Mouse (Mus musculus) limb, embryonic 10.5 days (tissue): Measurements from ENCODE around the gene Mtmr2. TPM values are rescaled to one million over a fixed set of nuclear protein-coding genes. Genes with fewer than 3 reads are reported as not detected.
A peak's percentile ranks its signal among the peaks of the same experiment; 100 is the strongest.

ENCODE experiments used
- DNase-seq: peaks from one replicate; pipeline ENCODE4 v3.0.0-alpha.2; 2017; ENCODE audit warnings: low spot score
- H3K27ac ChIP-seq: fragments of 300-500 bp; sonication (generic); 2 replicates; pipeline ENCODE4 v1.5.1; 2016; ENCODE audit warnings: mild to moderate bottlenecking
- H3K27me3 ChIP-seq: fragments of 300-500 bp; sonication (generic); 2 replicates; pipeline ENCODE4 v1.6.1; 2016; ENCODE audit warnings: low read depth, mild to moderate bottlenecking; ENCODE audit not compliant: poor library complexity, severe bottlenecking
- H3K36me3 ChIP-seq: fragments of 300-500 bp; sonication (generic); 2 replicates; pipeline ENCODE4 v1.6.1; 2016; ENCODE audit warnings: mild to moderate bottlenecking, moderate library complexity
- H3K4me1 ChIP-seq: fragments of 300-500 bp; sonication (generic); 2 replicates; pipeline ENCODE4 v1.6.1; 2016
- H3K4me3 ChIP-seq: fragments of 300-500 bp; sonication (generic); 2 replicates; pipeline ENCODE4 v1.5.1; 2016; ENCODE audit warnings: mild to moderate bottlenecking, moderate library complexity
- H3K9me3 ChIP-seq: fragments of 300-500 bp; sonication (generic); replicated peaks from 2 replicates; pipeline ENCODE4 v1.6.1; 2016; ENCODE audit warnings: mild to moderate bottlenecking
- whole genome bisulfite sequencing: fragments of 180-500 bp; shearing (Covaris S2); methylation state at CpG from one replicate; pipeline ENCODE4 v1.1.7; 2016; 5-methylcytosine and 5-hydroxymethylcytosine counted together
- polyA plus RNA-seq: library from polyadenylated mRNA; unstranded; fragments of >200 nt; fragmentation: Nextera tagmentation; extraction: Ambion mirVana; gene quantifications from 2 replicates; pipeline ENCODE4 v1.2.1, GENCODE M21; 2016

Gene Mtmr2
- polyA plus RNA-seq, 1 experiment from 2014 or later = 88.9 TPM

- no peak overlapping the region for H3K27ac ChIP-seq
- H3K4me1 ChIP-seq = peaks cover 9% of the 10 kb centered on the region
- no peaks in the 10 kb centered on the region for H3K27me3 ChIP-seq
- no peak overlapping the region for H3K4me3 ChIP-seq
- no peak for DNase-seq
- 90% methylated on average over 3 of the region's 3 CpGs for WGBS
- H3K9me3 ChIP-seq = no peaks in the 10 kb centered on the region
- H3K36me3 ChIP-seq = peaks cover 85% of the 10 kb centered on the region
Measured at GRCm38 (mm10) chr9:13820774-13821173, 72.6 kb downstream of the Mtmr2 start.

GRCm38 (mm10) chr9:13825896-13826295 lies 77.7 kb downstream of the Mtmr2 start:
- H3K27ac ChIP-seq = peak overlapping the region; percentile 99
- H3K9me3 ChIP-seq = no peaks in the 10 kb centered on the region
- H3K4me3 ChIP-seq = peak overlapping the region; percentile 76
- H3K36me3 ChIP-seq = peaks cover 47% of the 10 kb centered on the region
- 10% methylated on average over 8 of the region's 8 CpGs for WGBS
- no peaks in the 10 kb centered on the region for H3K27me3 ChIP-seq
- DNase-seq = no peak
- peaks cover 18% of the 10 kb centered on the region for H3K4me1 ChIP-seq

GRCm38 (mm10) chr9:13826391-13826805 lies 78.2 kb downstream of the Mtmr2 start:
- H3K4me1 ChIP-seq = peaks cover 18% of the 10 kb centered on the region
- no peaks in the 10 kb centered on the region for H3K27me3 ChIP-seq
- H3K27ac ChIP-seq = peak overlapping the region; percentile 99
- no peaks in the 10 kb centered on the region for H3K9me3 ChIP-seq
- H3K36me3 ChIP-seq = peaks cover 47% of the 10 kb centered on the region
- H3K4me3 ChIP-seq = peak overlapping the region; percentile 76
- 0% methylated on average over 31 of the region's 31 CpGs for WGBS
- DNase-seq = peak; percentile 82

- Histone ChIP-seq H3K27me3 (no peaks in the 10 kb centered on the region), H3K36me3 (peaks cover 48% of the 10 kb centered on the region), H3K4me3 (peak within 1 kb of the TSS; percentile 76), H3K27ac (peak within 1 kb of the TSS; percentile 99), H3K4me1 (peaks cover 18% of the 10 kb centered on the region), H3K9me3 (no peaks in the 10 kb centered on the region)
- DNase-seq = peak; percentile 93
- WGBS = under 1% methylated on average over 44 of the region's 44 CpGs
Measured at GRCm38 (mm10) chr9:13826832-13827405, 78.7 kb downstream of the Mtmr2 start, which contains the start of gene Cep57. Gene Cep57, minus strand, starts transcription at chr9:13827107.

- under 1% methylated on average over 67 of the region's 67 CpGs for WGBS
- Histone ChIP-seq H3K27me3 (no peaks in the 10 kb centered on the region), H3K9me3 (no peaks in the 10 kb centered on the region), H3K27ac (peak within 1 kb of the TSS; percentile 99), H3K36me3 (peaks cover 49% of the 10 kb centered on the region), H3K4me1 (peaks cover 18% of the 10 kb centered on the region), H3K4me3 (peak within 1 kb of the TSS; percentile 76)
- peak; percentile 96 for DNase-seq
Measured at GRCm38 (mm10) chr9:13827406-13828086, 79.3 kb downstream of the Mtmr2 start, which contains the start of gene Fam76b. Gene Fam76b, plus strand, starts transcription at chr9:13827716.

GRCm38 (mm10) chr9:13828087-13828441 lies 79.9 kb downstream of the Mtmr2 start:
- peak overlapping the region; percentile 76 for H3K4me3 ChIP-seq
- no peak for DNase-seq
- under 1% methylated on average over 23 of the region's 23 CpGs for WGBS

GRCm38 (mm10) chr9:13835256-13835655 lies 87.0 kb downstream of the Mtmr2 start:
- no peak for DNase-seq
- Histone ChIP-seq H3K4me3 (no peak overlapping the region), H3K36me3 (peaks cover 98% of the 10 kb centered on the region), H3K27ac (no peak overlapping the region), H3K4me1 (no peaks in the 10 kb centered on the region), H3K9me3 (no peaks in the 10 kb centered on the region), H3K27me3 (no peaks in the 10 kb centered on the region)
- 92% methylated on average over 3 of the region's 3 CpGs for WGBS

More at GRCm38 (mm10) chr9:13828087-13828441, 79.9 kb downstream of the Mtmr2 start:
- Histone ChIP-seq H3K27me3 (no peaks in the 10 kb centered on the region), H3K9me3 (no peaks in the 10 kb centered on the region), H3K36me3 (peaks cover 49% of the 10 kb centered on the region), H3K4me1 (peaks cover 18% of the 10 kb centered on the region), H3K27ac (peak overlapping the region; percentile 99)

GRCm38 (mm10) chr9:13836726-13837125 lies 88.5 kb downstream of the Mtmr2 start:
- Histone ChIP-seq H3K27me3 (no peaks in the 10 kb centered on the region), H3K27ac (no peak overlapping the region), H3K36me3 (peaks cover 98% of the 10 kb centered on the region), H3K4me3 (no peak overlapping the region), H3K9me3 (no peaks in the 10 kb centered on the region), H3K4me1 (no peaks in the 10 kb centered on the region)
- DNase-seq = no peak
- 83% methylated on average over 2 of the region's 2 CpGs for WGBS

GRCm38 (mm10) chr9:13847591-13847990 lies 99.4 kb downstream of the Mtmr2 start:
- no peaks in the 10 kb centered on the region for H3K9me3 ChIP-seq
- no peaks in the 10 kb centered on the region for H3K4me1 ChIP-seq
- H3K4me3 ChIP-seq = no peak overlapping the region
- WGBS = 89% methylated on average over 3 of the region's 3 CpGs
- no peak overlapping the region for H3K27ac ChIP-seq
- no peaks in the 10 kb centered on the region for H3K27me3 ChIP-seq
- H3K36me3 ChIP-seq = peaks cover 37% of the 10 kb centered on the region
- no peak for DNase-seq

GRCm38 (mm10) chr9:13848481-13849480 lies 100.6 kb downstream of the Mtmr2 start:
- H3K27me3 ChIP-seq = no peaks in the 10 kb centered on the region
- no peak overlapping the region for H3K4me3 ChIP-seq
- peaks cover 1% of the 10 kb centered on the region for H3K4me1 ChIP-seq
- H3K9me3 ChIP-seq = no peaks in the 10 kb centered on the region
- 76% methylated on average over 10 of the region's 10 CpGs for WGBS
- H3K36me3 ChIP-seq = peaks cover 25% of the 10 kb centered on the region
- DNase-seq = no peak
- no peak overlapping the region for H3K27ac ChIP-seq

GRCm38 (mm10) chr9:13853876-13854275 lies 105.7 kb downstream of the Mtmr2 start:
- WGBS = 23% methylated on average over 3 of the region's 3 CpGs

More at GRCm38 (mm10) chr9:13853876-13854275, 105.7 kb downstream of the Mtmr2 start:
- Histone ChIP-seq H3K27me3 (no peaks in the 10 kb centered on the region), H3K9me3 (no peaks in the 10 kb centered on the region), H3K4me3 (no peak overlapping the region), H3K27ac (no peak overlapping the region), H3K36me3 (no peaks in the 10 kb centered on the region), H3K4me1 (peaks cover 5% of the 10 kb centered on the region)
- DNase-seq = no peak
